Mouse (Mus musculus) retina, postnatal 7 days (tissue): ENCODE results near the gene Dusp11.
"Not testable (repeated sequence)": the region's sequence is repeated elsewhere in the genome, so short reads cannot be mapped to it uniquely, and the experiment has no call there.

ENCODE experiments used
- DNase-seq: peaks from one replicate; pipeline ENCODE4 v3.0.0-alpha.2; 2012; ENCODE audit warnings: low read depth, low spot score

Gene Dusp11

GRCm38 (mm10) chr6:85895061-85895648 lies 66.3 kb downstream of the Dusp11 start:
- not testable (repeated sequence) for DNase-seq
